Mouse (Mus musculus): ENCODE measurements around the gene Hmgb4.

Gene Hmgb4

DNA sequence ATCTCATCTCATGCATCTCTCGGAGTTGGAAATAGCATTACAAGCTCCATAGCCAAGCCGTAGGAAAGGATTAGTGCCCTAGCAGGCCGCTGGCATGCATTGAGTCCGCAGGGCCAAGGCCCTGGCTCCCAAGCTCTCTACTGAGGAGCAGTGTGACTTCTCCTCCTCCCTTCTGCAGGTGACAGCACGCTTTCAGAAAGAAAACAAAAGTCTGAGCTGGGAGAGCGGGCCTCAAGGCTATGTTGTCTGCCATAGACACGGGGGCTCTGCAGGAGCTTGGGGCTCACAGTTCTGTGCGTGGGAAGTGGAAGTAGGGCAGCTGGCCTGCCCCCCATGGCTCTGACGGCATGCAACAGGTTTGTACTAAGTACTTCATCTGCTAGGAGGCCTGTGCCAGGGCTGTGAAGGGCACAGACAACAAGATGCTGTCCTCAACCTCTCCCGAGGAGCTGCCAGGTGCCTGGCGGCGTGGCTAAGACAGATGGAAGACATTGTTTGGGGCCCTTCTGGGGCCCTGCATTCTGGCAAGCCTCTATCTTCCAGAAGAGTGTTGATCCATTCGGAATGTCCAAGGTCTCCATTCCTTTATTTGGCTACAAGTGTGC is 42.7 kb downstream of the Hmgb4 start:
- DNase-seq: no peak

Data from embryo, embryonic 11 days (tissue).